Mouse (Mus musculus): ENCODE results near the gene Pld4. TPM values are rescaled to one million over a fixed set of nuclear protein-coding genes. Genes with fewer than 3 reads are reported as not detected.

The Pld4 gene
- total and polyA plus RNA-seq, 2 experiments from 2014 or later: 8.8 to 12.6 TPM

- H3K27ac ChIP-seq (ENCODE audit: low read depth, low read length): no peak overlapping the region
- no peak for TF ChIP-seq CTCF (IDR thresholded peaks at IDR 0.05)
- 80% methylated on average over 5 of the region's 5 CpGs for WGBS
- H3K9me3 ChIP-seq (ENCODE audit: low read length): no peaks in the 10 kb centered on the region
- no peak overlapping the region for H3K4me2 ChIP-seq (ENCODE audit: low read depth, low read length, poor library complexity, severe bottlenecking)
- no peak for DNase-seq (ENCODE audit: low spot score)
- H3K36me3 ChIP-seq (ENCODE audit: insufficient read depth, low read length): no peaks in the 10 kb centered on the region
- peaks cover 5% of the 10 kb centered on the region; the same call in 1 of the 2 replicates for H3K4me1 ChIP-seq (ENCODE audit: insufficient read depth, low read length)
- H3K9ac ChIP-seq (replicated peaks; ENCODE audit: low read length, poor library complexity, severe bottlenecking): no peak overlapping the region
- ATAC-seq (ENCODE audit: low FRiP score): no peak
- H3K27me3 ChIP-seq (ENCODE audit: insufficient read depth, low read length): peaks cover 7% of the 10 kb centered on the region; the same call in 1 of the 2 replicates
- no peak overlapping the region for H3K4me3 ChIP-seq (ENCODE audit: low read depth, low read length)
Observed at GRCm38 (mm10) chr12:112798716-112799115, 38.3 kb downstream of the Pld4 start.

- Histone ChIP-seq H3K36me3 (ENCODE audit: insufficient read depth, low read length) (no peaks in the 10 kb centered on the region), H3K27ac (ENCODE audit: low read depth, low read length) (no peak overlapping the region), H3K4me3 (ENCODE audit: low read depth, low read length) (no peak overlapping the region), H3K9me3 (ENCODE audit: low read length) (no peaks in the 10 kb centered on the region), H3K4me1 (ENCODE audit: insufficient read depth, low read length) (peaks cover 5% of the 10 kb centered on the region; the same call in 1 of the 2 replicates), H3K27me3 (ENCODE audit: insufficient read depth, low read length) (peaks cover 7% of the 10 kb centered on the region; the same call in 1 of the 2 replicates), H3K4me2 (ENCODE audit: low read depth, low read length, poor library complexity, severe bottlenecking) (no peak overlapping the region), H3K9ac (replicated peaks; ENCODE audit: low read length, poor library complexity, severe bottlenecking) (no peak overlapping the region)
- DNase-seq (ENCODE audit: low spot score) (no peak), ATAC-seq (ENCODE audit: low FRiP score) (no peak)
- TF ChIP-seq CTCF (IDR thresholded peaks at IDR 0.05): no peak
- 86% methylated on average over 10 of the region's 10 CpGs for WGBS
Observed at GRCm38 (mm10) chr12:112799237-112799970, 38.9 kb downstream of the Pld4 start.

- WGBS: 8% methylated on average over 4 of the region's 4 CpGs
- peaks cover 5% of the 10 kb centered on the region; the same call in 1 of the 2 replicates for H3K4me1 ChIP-seq (ENCODE audit: insufficient read depth, low read length)
Observed at GRCm38 (mm10) chr12:112800476-112800875, 40.0 kb downstream of the Pld4 start.

GRCm38 (mm10) chr12:112801864-112802846, 41.7 kb downstream of the Pld4 start, which contains the start of gene Ahnak2:
Ahnak2 (minus strand) TSS chr12:112802657.
- Histone ChIP-seq H3K9ac (replicated peaks; ENCODE audit: low read length, poor library complexity, severe bottlenecking) (peak within 1 kb of the TSS; percentile 63), H3K27ac (ENCODE audit: low read depth, low read length) (no peak within 1 kb of the TSS), H3K9me3 (ENCODE audit: low read length) (no peaks in the 10 kb centered on the region), H3K4me2 (ENCODE audit: low read depth, low read length, poor library complexity, severe bottlenecking) (peak within 1 kb of the TSS; percentile 98), H3K27me3 (ENCODE audit: insufficient read depth, low read length) (peaks cover 7% of the 10 kb centered on the region; the same call in 1 of the 2 replicates), H3K4me3 (ENCODE audit: low read depth, low read length) (peak within 1 kb of the TSS; percentile 48), H3K4me1 (ENCODE audit: insufficient read depth, low read length) (peaks cover 5% of the 10 kb centered on the region; the same call in 1 of the 2 replicates), H3K36me3 (ENCODE audit: insufficient read depth, low read length) (no peaks in the 10 kb centered on the region)
- WGBS: 5% methylated on average over 46 of the region's 69 CpGs
- DNase-seq (ENCODE audit: low spot score) (peak; percentile 52), ATAC-seq (ENCODE audit: low FRiP score) (peak; percentile 50)
- no peak for TF ChIP-seq CTCF (IDR thresholded peaks at IDR 0.05)

More at GRCm38 (mm10) chr12:112800476-112800875, 40.0 kb downstream of the Pld4 start:
- Histone ChIP-seq H3K27me3 (ENCODE audit: insufficient read depth, low read length) (peaks cover 7% of the 10 kb centered on the region; the same call in 1 of the 2 replicates), H3K9me3 (ENCODE audit: low read length) (no peaks in the 10 kb centered on the region), H3K9ac (replicated peaks; ENCODE audit: low read length, poor library complexity, severe bottlenecking) (no peak overlapping the region), H3K36me3 (ENCODE audit: insufficient read depth, low read length) (no peaks in the 10 kb centered on the region), H3K4me3 (ENCODE audit: low read depth, low read length) (no peak overlapping the region), H3K27ac (ENCODE audit: low read depth, low read length) (no peak overlapping the region), H3K4me2 (ENCODE audit: low read depth, low read length, poor library complexity, severe bottlenecking) (no peak overlapping the region)
- peak; percentile 45 for DNase-seq (ENCODE audit: low spot score)
- no peak for ATAC-seq (ENCODE audit: low FRiP score)
- peak; percentile 79 for TF ChIP-seq CTCF (IDR thresholded peaks at IDR 0.05)

GRCm38 (mm10) chr12:112802917-112803316, 42.5 kb downstream of the Pld4 start:
- Histone ChIP-seq H3K27ac (ENCODE audit: low read depth, low read length) (no peak overlapping the region), H3K4me1 (ENCODE audit: insufficient read depth, low read length) (peaks cover 7% of the 10 kb centered on the region; the same call in 1 of the 2 replicates), H3K4me2 (ENCODE audit: low read depth, low read length, poor library complexity, severe bottlenecking) (peak overlapping the region; percentile 98), H3K9ac (replicated peaks; ENCODE audit: low read length, poor library complexity, severe bottlenecking) (no peak overlapping the region), H3K36me3 (ENCODE audit: insufficient read depth, low read length) (no peaks in the 10 kb centered on the region), H3K9me3 (ENCODE audit: low read length) (no peaks in the 10 kb centered on the region), H3K27me3 (ENCODE audit: insufficient read depth, low read length) (peaks cover 7% of the 10 kb centered on the region; the same call in 1 of the 2 replicates), H3K4me3 (ENCODE audit: low read depth, low read length) (peak overlapping the region; percentile 48)
- WGBS: 16% methylated on average over 3 of the region's 3 CpGs
- DNase-seq (ENCODE audit: low spot score) (no peak), ATAC-seq (ENCODE audit: low FRiP score) (no peak)
- no peak for TF ChIP-seq CTCF (IDR thresholded peaks at IDR 0.05)
